Mouse (Mus musculus) heart, embryonic 16.5 days (tissue): ENCODE measurements around the gene Axdnd1. TPM values are rescaled to one million over a fixed set of nuclear protein-coding genes. Genes with fewer than 3 reads are reported as not detected.

ENCODE experiments used
- ATAC-seq: fragments of 200-750 bp; cut with Nextera tagmentation; replicated peaks from 2 replicates; pipeline ENCODE4 v1.8.0; 2017; ENCODE audit warnings: moderate number of reproducible peaks; ENCODE audit not compliant: insufficient read depth, low FRiP score; ENCODE audit errors: extremely low read depth
- H3K27ac ChIP-seq: fragments of 300-500 bp; sonication (generic); 2 replicates; pipeline ENCODE4 v1.5.1; 2014; ENCODE audit warnings: mild to moderate bottlenecking, low read length, control low read depth, moderate library complexity
- H3K27me3 ChIP-seq: fragments of 300-500 bp; sonication (generic); 2 replicates; pipeline ENCODE4 v1.6.1; 2014; ENCODE audit warnings: low read length, mixed read lengths; ENCODE audit not compliant: control insufficient read depth, insufficient read depth
- H3K36me3 ChIP-seq: fragments of 300-500 bp; sonication (generic); 2 replicates; pipeline ENCODE4 v1.6.1; 2014; ENCODE audit not compliant: control insufficient read depth, insufficient read depth
- H3K4me1 ChIP-seq: fragments of 300-500 bp; sonication (generic); 2 replicates; pipeline ENCODE4 v1.6.1; 2014; ENCODE audit warnings: low read length, mixed read lengths; ENCODE audit not compliant: control insufficient read depth, insufficient read depth
- H3K4me2 ChIP-seq: fragments of 300-500 bp; sonication (generic); 2 replicates; pipeline ENCODE4 v1.6.1; 2014; ENCODE audit warnings: low read depth, mild to moderate bottlenecking, control low read depth, low read length
- H3K4me3 ChIP-seq: fragments of 300-500 bp; sonication (generic); 2 replicates; pipeline ENCODE4 v1.5.1; 2014; ENCODE audit warnings: mild to moderate bottlenecking, control low read depth, low read length
- H3K9ac ChIP-seq: fragments of 300-500 bp; sonication (generic); 2 replicates; pipeline ENCODE4 v1.6.1; 2014; ENCODE audit warnings: low read length, control low read depth
- H3K9me3 ChIP-seq: fragments of 300-500 bp; sonication (generic); replicated peaks from 2 replicates; pipeline ENCODE4 v1.6.1; 2016; ENCODE audit warnings: low read length; ENCODE audit not compliant: control insufficient read depth
- WGBS: fragments of 180-500 bp; shearing (Covaris S2); extraction: QIAGEN DNeasy Blood & Tissue Kit; methylation state at CpG from one replicate; pipeline ENCODE4 v1.1.7; 2014; 5-methylcytosine and 5-hydroxymethylcytosine counted together
- polyA plus RNA-seq: library from polyadenylated mRNA; unstranded; fragments of >200 nt; fragmentation: Nextera tagmentation; extraction: Ambion mirVana; gene quantifications from 2 replicates; pipeline ENCODE4 v1.2.1, GENCODE M21; 2015

The Axdnd1 gene
- polyA plus RNA-seq, 1 experiment from 2014 or later, result 0.32 TPM

GRCm38 (mm10) chr1:156393148-156393547 lies 27.8 kb downstream of the Axdnd1 start:
- H3K36me3 ChIP-seq, result no peaks in the 10 kb centered on the region
- no peaks in the 10 kb centered on the region for H3K27me3 ChIP-seq
- WGBS, result 55% methylated on average over 4 of the region's 4 CpGs
- no peaks in the 10 kb centered on the region for H3K9me3 ChIP-seq
- no peak overlapping the region for H3K4me3 ChIP-seq
- H3K9ac ChIP-seq, result no peak overlapping the region
- no peak for ATAC-seq
- no peaks in the 10 kb centered on the region for H3K4me1 ChIP-seq
- H3K4me2 ChIP-seq, result no peak overlapping the region
- H3K27ac ChIP-seq, result no peak overlapping the region

DNA sequence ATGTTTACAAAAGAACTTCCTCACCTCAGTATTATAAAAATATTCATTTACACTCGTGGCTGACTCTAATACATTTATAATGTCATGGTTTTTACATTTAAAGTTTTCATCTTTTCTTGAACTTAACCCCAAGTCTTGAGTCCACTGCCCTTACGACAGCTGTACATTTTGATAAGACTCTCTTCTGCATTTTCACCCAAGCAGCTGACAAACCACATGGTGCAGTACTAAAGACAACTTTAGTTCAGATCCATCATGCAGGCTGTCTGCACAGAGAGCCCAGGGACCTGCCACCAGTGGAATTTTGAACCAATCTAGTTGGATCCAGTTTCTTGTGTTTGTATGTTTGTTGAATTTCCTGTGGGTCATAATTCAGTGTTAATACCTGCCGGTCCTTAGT lies 34.1 kb downstream of the Axdnd1 start:
- Histone ChIP-seq H3K4me1 (no peaks in the 10 kb centered on the region), H3K27me3 (no peaks in the 10 kb centered on the region), H3K4me2 (no peak overlapping the region), H3K9me3 (no peaks in the 10 kb centered on the region), H3K4me3 (no peak overlapping the region), H3K9ac (no peak overlapping the region), H3K27ac (no peak overlapping the region), H3K36me3 (no peaks in the 10 kb centered on the region)
- ATAC-seq, result no peak
- 48% methylated on average over 3 of the region's 3 CpGs for WGBS

DNA sequence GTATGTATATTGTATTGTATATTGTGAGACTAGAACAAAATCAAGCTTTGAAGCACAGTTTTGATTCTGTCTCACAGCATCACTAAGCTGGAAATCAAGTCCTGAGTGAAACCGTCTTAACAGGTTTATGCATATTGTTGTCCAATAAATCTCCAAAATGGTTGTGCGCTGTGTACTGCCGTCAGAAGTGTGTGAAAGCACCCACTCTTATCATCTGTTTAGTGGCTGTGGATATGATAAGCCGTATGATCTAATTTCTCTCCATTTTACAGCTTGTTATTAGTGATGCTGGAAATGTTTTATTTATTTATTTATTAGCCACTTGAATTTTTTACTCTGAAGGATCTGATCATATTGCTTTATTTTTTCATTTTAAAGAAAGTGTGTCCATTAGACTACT lies 34.7 kb downstream of the Axdnd1 start:
- Histone ChIP-seq H3K27me3 (no peaks in the 10 kb centered on the region), H3K27ac (no peak overlapping the region), H3K4me2 (no peak overlapping the region), H3K36me3 (no peaks in the 10 kb centered on the region), H3K4me3 (no peak overlapping the region), H3K9me3 (no peaks in the 10 kb centered on the region), H3K9ac (no peak overlapping the region), H3K4me1 (no peaks in the 10 kb centered on the region)
- 77% methylated on average over 4 of the region's 4 CpGs for WGBS
- ATAC-seq, result no peak

GRCm38 (mm10) chr1:156381217-156381616 lies 39.7 kb downstream of the Axdnd1 start:
- ATAC-seq, result no peak
- Histone ChIP-seq H3K27me3 (no peaks in the 10 kb centered on the region), H3K4me2 (no peak overlapping the region), H3K9ac (no peak overlapping the region), H3K9me3 (no peaks in the 10 kb centered on the region), H3K4me1 (no peaks in the 10 kb centered on the region), H3K4me3 (no peak overlapping the region), H3K27ac (no peak overlapping the region), H3K36me3 (no peaks in the 10 kb centered on the region)
- WGBS, result 83% methylated on average over 3 of the region's 3 CpGs

- Histone ChIP-seq H3K27ac (no peak within 1 kb of the TSS), H3K4me2 (no peak within 1 kb of the TSS), H3K4me1 (no peaks in the 10 kb centered on the region), H3K27me3 (no peaks in the 10 kb centered on the region), H3K4me3 (no peak within 1 kb of the TSS), H3K9me3 (peaks cover 4% of the 10 kb centered on the region), H3K36me3 (no peaks in the 10 kb centered on the region), H3K9ac (no peak within 1 kb of the TSS)
- ATAC-seq, result no peak
- WGBS, result 90% methylated on average over 8 of the region's 8 CpGs
Measured at GRCm38 (mm10) chr1:156365740-156366139, 55.2 kb downstream of the Axdnd1 start, which contains the start of gene Gm2000. Gene Gm2000 (plus strand): TSS chr1:156366040.

GRCm38 (mm10) chr1:156352466-156352865 lies 68.5 kb downstream of the Axdnd1 start:
- WGBS, result 90% methylated on average over 2 of the region's 2 CpGs
- Histone ChIP-seq H3K4me2 (no peak overlapping the region), H3K9ac (no peak overlapping the region), H3K9me3 (peaks cover 5% of the 10 kb centered on the region; the same call in 1 of the 2 replicates), H3K4me1 (no peaks in the 10 kb centered on the region), H3K36me3 (no peaks in the 10 kb centered on the region), H3K4me3 (no peak overlapping the region), H3K27ac (no peak overlapping the region), H3K27me3 (no peaks in the 10 kb centered on the region)
- ATAC-seq, result no peak

- Histone ChIP-seq H3K4me3 (no peak overlapping the region), H3K27ac (no peak overlapping the region), H3K4me2 (no peak overlapping the region), H3K36me3 (no peaks in the 10 kb centered on the region), H3K9ac (no peak overlapping the region), H3K9me3 (peaks cover 5% of the 10 kb centered on the region; the same call in 1 of the 2 replicates), H3K4me1 (no peaks in the 10 kb centered on the region), H3K27me3 (no peaks in the 10 kb centered on the region)
- no peak for ATAC-seq
- WGBS, result 74% methylated on average over 4 of the region's 4 CpGs
Measured at GRCm38 (mm10) chr1:156350441-156350840, 70.5 kb downstream of the Axdnd1 start.

DNA sequence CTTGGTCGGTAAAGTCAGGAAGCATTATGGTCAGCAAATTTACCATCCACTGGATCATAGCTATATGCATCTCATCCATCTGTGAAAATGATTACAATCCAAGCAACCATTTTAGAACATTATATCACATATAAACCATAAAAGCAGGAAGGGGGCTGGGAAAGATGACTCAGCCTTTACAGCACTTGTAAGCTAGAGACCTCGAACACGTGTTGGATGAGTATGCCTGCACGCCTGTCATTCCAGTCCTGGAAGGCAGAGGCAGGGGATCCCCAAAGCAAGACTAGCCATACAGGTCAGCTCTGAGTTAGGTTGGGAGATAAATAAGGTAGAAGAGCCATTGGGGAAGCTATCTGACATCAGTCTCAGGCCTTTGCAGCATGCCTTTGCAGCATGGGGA lies 71.9 kb downstream of the Axdnd1 start:
- 57% methylated on average over 4 of the region's 4 CpGs for WGBS
- H3K36me3 ChIP-seq, result no peaks in the 10 kb centered on the region
- no peak for ATAC-seq

DNA sequence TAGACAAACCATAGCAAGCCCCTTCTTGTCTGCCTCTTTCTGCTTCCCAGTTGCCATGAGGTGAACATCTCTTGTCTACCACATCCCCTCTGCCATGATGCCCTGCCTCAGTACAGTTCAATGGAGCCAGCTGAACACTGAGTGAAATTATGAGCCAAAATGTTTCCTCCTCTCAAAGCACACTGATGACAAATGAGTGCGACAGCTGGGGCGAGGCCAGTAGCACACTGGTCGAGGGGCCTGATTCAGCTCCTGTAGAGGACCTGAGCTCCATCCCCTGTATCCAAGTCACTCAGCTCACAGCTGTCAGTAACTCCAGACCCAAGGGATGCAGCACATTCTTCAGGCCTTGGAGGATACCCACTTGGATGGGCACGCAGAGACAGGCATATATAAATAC lies 75.3 kb downstream of the Axdnd1 start:
- 89% methylated on average over 4 of the region's 4 CpGs for WGBS
- Histone ChIP-seq H3K9ac (no peak overlapping the region), H3K4me2 (no peak overlapping the region), H3K9me3 (no peaks in the 10 kb centered on the region), H3K27me3 (no peaks in the 10 kb centered on the region), H3K27ac (no peak overlapping the region), H3K4me3 (no peak overlapping the region), H3K4me1 (no peaks in the 10 kb centered on the region), H3K36me3 (no peaks in the 10 kb centered on the region)
- ATAC-seq, result no peak

More for the DNA sequence above, 71.9 kb downstream of the Axdnd1 start:
- Histone ChIP-seq H3K9me3 (no peaks in the 10 kb centered on the region), H3K4me2 (no peak overlapping the region), H3K9ac (no peak overlapping the region), H3K4me1 (no peaks in the 10 kb centered on the region), H3K27ac (no peak overlapping the region), H3K27me3 (no peaks in the 10 kb centered on the region), H3K4me3 (no peak overlapping the region)

GRCm38 (mm10) chr1:156344433-156344832 lies 76.5 kb downstream of the Axdnd1 start:
- H3K4me3 ChIP-seq, result no peak overlapping the region
- H3K27me3 ChIP-seq, result no peaks in the 10 kb centered on the region
- H3K4me1 ChIP-seq, result no peaks in the 10 kb centered on the region
- H3K27ac ChIP-seq, result no peak overlapping the region
- H3K36me3 ChIP-seq, result no peaks in the 10 kb centered on the region
- H3K9me3 ChIP-seq, result no peaks in the 10 kb centered on the region
- ATAC-seq, result no peak
- 33% methylated on average over 4 of the region's 4 CpGs for WGBS
- no peak overlapping the region for H3K4me2 ChIP-seq
- H3K9ac ChIP-seq, result no peak overlapping the region
